Mouse (Mus musculus) heart, adult 11 months (tissue): ENCODE measurements around the gene Gas7.

Source experiments
- DNase-seq: peaks from one replicate; pipeline ENCODE4 v3.0.0; 2022

The Gas7 gene

GRCm38 (mm10) chr11:67657685-67658382 lies 202.6 kb downstream of the Gas7 start:
- DNase-seq = no peak

GRCm38 (mm10) chr11:67661465-67661864 lies 206.2 kb downstream of the Gas7 start:
- DNase-seq = no peak

GRCm38 (mm10) chr11:67663437-67663836 lies 208.2 kb downstream of the Gas7 start:
- DNase-seq = no peak

GRCm38 (mm10) chr11:67664261-67664660 lies 209.0 kb downstream of the Gas7 start:
- DNase-seq = no peak

- DNase-seq = no peak
These were observed 209.7 kb downstream of the Gas7 start for GRCm38 (mm10) chr11:67664918-67665317.

- DNase-seq = no peak
These were observed 210.9 kb downstream of the Gas7 start for GRCm38 (mm10) chr11:67666129-67666528.

- DNase-seq = peak; percentile 98
These were observed 212.5 kb downstream of the Gas7 start for GRCm38 (mm10) chr11:67667531-67668332.

GRCm38 (mm10) chr11:67668460-67669007 lies 213.3 kb downstream of the Gas7 start:
- DNase-seq = no peak

GRCm38 (mm10) chr11:67670031-67670430 lies 214.8 kb downstream of the Gas7 start:
- DNase-seq = no peak

GRCm38 (mm10) chr11:67672140-67672539 lies 216.9 kb downstream of the Gas7 start:
- DNase-seq = peak; percentile 91

GRCm38 (mm10) chr11:67675562-67676540 lies 220.6 kb downstream of the Gas7 start:
- DNase-seq = peak; percentile 95

GRCm38 (mm10) chr11:67679300-67679699 lies 224.1 kb downstream of the Gas7 start:
- DNase-seq = no peak

- DNase-seq = no peak
These were observed 224.7 kb downstream of the Gas7 start for GRCm38 (mm10) chr11:67679930-67680329.

- no peak for DNase-seq
These were observed 226.6 kb downstream of the Gas7 start for GRCm38 (mm10) chr11:67681871-67682270.

GRCm38 (mm10) chr11:67686109-67686508 lies 230.9 kb downstream of the Gas7 start:
- DNase-seq = no peak

GRCm38 (mm10) chr11:67694703-67695376 lies 239.6 kb downstream of the Gas7 start, which contains the start of gene Rcvrn:
Gene Rcvrn, plus strand, starts transcription at chr11:67695326.
- no peak for DNase-seq

- no peak for DNase-seq
These were observed 257.7 kb downstream of the Gas7 start for GRCm38 (mm10) chr11:67712976-67713375.

GRCm38 (mm10) chr11:67715382-67715781 lies 260.1 kb downstream of the Gas7 start:
- DNase-seq = no peak

- peak; percentile 80 for DNase-seq
These were observed 266.2 kb downstream of the Gas7 start for GRCm38 (mm10) chr11:67721485-67721884.

GRCm38 (mm10) chr11:67722399-67723156 lies 267.3 kb downstream of the Gas7 start:
- peak; percentile 72 for DNase-seq
